Mouse (Mus musculus) ES-E14 (cell line): ENCODE measurements around the gene Slc6a18. TPM values are rescaled to one million over a fixed set of nuclear protein-coding genes. Genes with fewer than 3 reads are reported as not detected.
A peak's percentile ranks its signal among the peaks of the same experiment; 100 is the strongest.

ENCODE experiments used
- DNase-seq: peaks from one replicate; pipeline ENCODE4 v3.0.0-alpha.2; 2013; ENCODE audit warnings: low read depth, low spot score
- H3K27ac ChIP-seq: 2 replicates; pipeline ENCODE4 v1.5.1; 2012; ENCODE audit warnings: low read depth, mild to moderate bottlenecking, low read length, moderate library complexity, mixed read lengths; ENCODE audit not compliant: poor library complexity, insufficient read depth, severe bottlenecking
- H3K36me3 ChIP-seq: 2 replicates; pipeline ENCODE4 v1.6.1; 2012; ENCODE audit warnings: mild to moderate bottlenecking, low read length, moderate library complexity, mixed read lengths; ENCODE audit not compliant: control insufficient read depth, poor library complexity, insufficient read depth, severe bottlenecking
- H3K4me1 ChIP-seq, 2 experiments: fragments of 150-350 bp in 1 of 2; sonication (generic) in 1 of 2; 2 replicates each; pipeline ENCODE4 v1.6.1; 2012; ENCODE audit warnings: low read length in 2 of 2, mild to moderate bottlenecking in 1 of 2, mixed read lengths in 1 of 2; ENCODE audit not compliant: control insufficient read depth in 2 of 2, insufficient read depth in 2 of 2, poor library complexity in 1 of 2
- H3K4me3 ChIP-seq, 2 experiments: fragments of 150-350 bp in 1 of 2; sonication (generic) in 1 of 2; 2 replicates each; pipeline ENCODE4 v1.5.1; 2012; ENCODE audit warnings: low read length in 2 of 2, low read depth in 1 of 2, mild to moderate bottlenecking in 1 of 2, mixed read lengths in 1 of 2; ENCODE audit not compliant: insufficient read depth in 1 of 2, poor library complexity in 1 of 2, severe bottlenecking in 1 of 2
- H3K9ac ChIP-seq: 2 replicates; pipeline ENCODE4 v1.6.1; 2012; ENCODE audit warnings: low read depth, mild to moderate bottlenecking, low read length, mixed read lengths; ENCODE audit not compliant: poor library complexity, insufficient read depth, severe bottlenecking
- H3K9me3 ChIP-seq: fragments of 150-350 bp; sonication (generic); 2 replicates; pipeline ENCODE4 v1.6.1; 2012; ENCODE audit warnings: low read depth, mild to moderate bottlenecking, low read length; ENCODE audit not compliant: control insufficient read depth, insufficient read depth
- CHD2 ChIP-seq: IDR thresholded peaks from 2 replicates; pipeline ENCODE4 v1.6.1; 2014; ENCODE audit warnings: mild to moderate bottlenecking, low read depth, low read length, inconsistent platforms
- HCFC1 ChIP-seq: IDR thresholded peaks from 2 replicates; pipeline ENCODE4 v1.6.1; 2012; ENCODE audit warnings: low read length, inconsistent platforms, borderline replicate concordance; ENCODE audit not compliant: insufficient read depth
- MAFK ChIP-seq: IDR thresholded peaks from 2 replicates; pipeline ENCODE4 v1.6.1; 2014; ENCODE audit warnings: mild to moderate bottlenecking, low read depth, low read length, inconsistent platforms; ENCODE audit not compliant: insufficient read depth
- ZC3H11A ChIP-seq: IDR thresholded peaks from 2 replicates; pipeline ENCODE4 v1.6.1; 2012; ENCODE audit warnings: low read depth, mild to moderate bottlenecking, inconsistent platforms, low read length, borderline replicate concordance
- ZNF384 ChIP-seq: IDR thresholded peaks from 2 replicates; pipeline ENCODE4 v1.6.1; 2012; ENCODE audit warnings: low read depth, low read length, inconsistent platforms
- in situ Hi-C, 2 experiments: fragments of 600-800 bp; cut with MboI; formaldehyde crosslinking; loops; one replicate each; pipeline ENCODE4 v1.15.1; 2025; ENCODE audit warnings: low sequenced_read_pairs in 2 of 2, inconsistent platforms in 1 of 2; ENCODE audit not compliant: unreplicated experiment in 2 of 2
- total RNA-seq: library from RNA; depleted of rRNA; stranded (reverse); fragments of 300-350 nt; gene quantifications from 2 replicates; pipeline ENCODE4 v1.2.3, GENCODE M21; 2012

Gene Slc6a18
- total RNA-seq, 1 experiment, result not detected

GRCm38 (mm10) chr13:73646397-73647087 is 31.3 kb downstream of the Slc6a18 start:
- H3K9me3 ChIP-seq, result no peaks in the 10 kb centered on the region
- no peak overlapping the region for H3K9ac ChIP-seq
- in situ Hi-C loops, result no loop called here
- TF ChIP-seq CHD2 (no peak), ZC3H11A (peak; percentile 43; the same call in 1 of the 2 replicates), HCFC1 (no peak), ZNF384 (no peak)
- no peak overlapping the region for H3K4me3 ChIP-seq
- H3K27ac ChIP-seq, result no peak overlapping the region
- no peaks in the 10 kb centered on the region for H3K4me1 ChIP-seq
- peak; percentile 37 for DNase-seq
- H3K36me3 ChIP-seq, result peaks cover 12% of the 10 kb centered on the region

DNA sequence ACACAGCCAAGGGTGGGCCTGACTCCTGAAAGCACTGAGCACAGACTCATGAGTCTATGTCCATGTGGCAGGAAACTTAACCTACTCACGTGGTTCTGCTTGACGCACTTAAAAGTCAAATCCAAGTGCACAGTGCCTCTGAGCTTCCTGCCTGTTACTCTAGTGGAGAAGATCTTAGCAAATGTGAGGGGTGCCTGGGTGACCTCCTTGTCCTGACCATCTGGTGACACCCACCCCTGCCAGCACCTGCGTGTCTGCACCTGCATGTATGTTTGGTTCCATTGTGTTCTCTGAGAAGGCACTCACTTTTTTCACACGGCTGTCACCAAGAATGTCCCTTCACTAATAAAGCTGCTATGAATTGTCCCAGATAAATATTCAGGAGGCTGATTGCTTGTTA is 36.5 kb downstream of the Slc6a18 start:
- no peaks in the 10 kb centered on the region for H3K9me3 ChIP-seq
- H3K9ac ChIP-seq, result no peak overlapping the region
- no peaks in the 10 kb centered on the region for H3K4me1 ChIP-seq
- H3K27ac ChIP-seq, result no peak overlapping the region
- TF ChIP-seq ZNF384 (no peak), MAFK (no peak)
- no peak overlapping the region for H3K4me3 ChIP-seq
- in situ Hi-C loops, result no loop called here
- peaks cover 2% of the 10 kb centered on the region; the same call in 1 of the 2 replicates for H3K36me3 ChIP-seq
- DNase-seq, result no peak

DNA sequence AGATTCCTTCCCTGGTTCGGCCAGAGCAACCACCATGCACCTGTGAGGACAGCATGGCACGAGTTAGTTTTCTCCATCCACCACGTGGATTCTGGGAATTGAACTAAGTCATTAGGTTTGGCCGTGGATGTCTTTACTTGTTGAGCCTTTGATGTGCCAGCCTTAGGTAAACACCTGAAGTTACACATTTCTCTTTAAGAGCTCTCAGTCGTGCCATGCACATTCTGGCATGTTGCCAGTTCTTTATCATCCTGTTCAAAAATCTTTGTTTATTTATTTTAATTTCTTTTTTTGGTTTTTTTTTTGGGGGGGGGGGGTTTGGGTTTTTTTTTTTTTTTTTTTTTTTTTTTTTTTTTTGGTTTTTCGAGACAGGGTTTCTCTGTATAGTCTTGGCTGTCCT is 40.0 kb downstream of the Slc6a18 start:
- H3K4me1 ChIP-seq, result no peaks in the 10 kb centered on the region
- peaks cover 5% of the 10 kb centered on the region; the same call in 1 of the 2 replicates for H3K36me3 ChIP-seq
- TF ChIP-seq ZNF384, result peak; percentile 64
- no peak for TF ChIP-seq MAFK
- no peak overlapping the region for H3K9ac ChIP-seq
- DNase-seq, result no peak
- H3K9me3 ChIP-seq, result no peaks in the 10 kb centered on the region
- in situ Hi-C loops, result no loop called here
- no peak overlapping the region for H3K4me3 ChIP-seq
- no peak overlapping the region for H3K27ac ChIP-seq

GRCm38 (mm10) chr13:73631837-73632236 is 46.0 kb downstream of the Slc6a18 start:
- Histone ChIP-seq H3K27ac (no peak overlapping the region), H3K9me3 (no peaks in the 10 kb centered on the region), H3K4me3 (no peak overlapping the region), H3K9ac (no peak overlapping the region), H3K36me3 (peaks cover 8% of the 10 kb centered on the region; the same call in 1 of the 2 replicates), H3K4me1 (peaks cover 0 to 8% of the 10 kb centered on the region in 2 experiments; a peak in 1 of 4 replicates)
- no peak for TF ChIP-seq ZNF384
- TF ChIP-seq HCFC1, result no peak
- no peak for TF ChIP-seq CHD2
- TF ChIP-seq MAFK, result no peak
- TF ChIP-seq ZC3H11A, result no peak
- in situ Hi-C loops, result no loop called here
- no peak for DNase-seq

DNA sequence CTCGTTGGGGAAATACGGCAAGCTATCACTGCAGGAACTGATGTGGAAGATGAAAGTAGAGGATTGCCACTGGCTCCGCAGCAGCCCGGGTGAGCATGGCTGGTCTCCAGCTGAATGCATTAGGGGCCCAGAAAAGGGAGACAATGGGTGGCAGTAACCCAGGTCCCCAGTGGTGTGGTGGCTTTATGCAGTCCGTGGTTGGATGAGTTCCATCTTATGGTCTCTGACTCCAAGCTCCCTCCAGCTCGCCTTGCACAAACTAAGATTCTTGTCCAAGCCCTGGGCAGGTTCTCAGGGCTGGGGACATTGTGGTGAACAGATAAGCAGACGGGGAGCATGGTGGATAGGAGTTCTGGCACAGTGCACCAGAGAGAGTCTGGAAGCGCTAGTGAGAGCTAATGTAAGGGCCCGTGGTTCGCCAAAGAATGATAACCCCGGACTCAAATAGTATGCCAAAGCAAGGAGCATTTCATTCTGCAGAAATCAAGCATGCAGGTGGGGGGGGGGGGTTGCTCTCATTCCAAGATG is 49.2 kb downstream of the Slc6a18 start:
- Histone ChIP-seq H3K9me3 (no peaks in the 10 kb centered on the region), H3K27ac (no peak overlapping the region), H3K4me1 (peaks cover 0 to 10% of the 10 kb centered on the region in 2 experiments; a peak in 1 of 4 replicates), H3K9ac (no peak overlapping the region), H3K4me3 (no peak overlapping the region), H3K36me3 (peaks cover 4% of the 10 kb centered on the region; the same call in 1 of the 2 replicates)
- TF ChIP-seq CHD2, result no peak
- TF ChIP-seq MAFK, result no peak
- TF ChIP-seq ZNF384, result no peak
- TF ChIP-seq ZC3H11A, result no peak
- no peak for TF ChIP-seq HCFC1
- in situ Hi-C loops, result no loop called here
- DNase-seq, result no peak
